Mouse (Mus musculus): Measurements from ENCODE around the gene Siglec1.

The Siglec1 gene

DNA sequence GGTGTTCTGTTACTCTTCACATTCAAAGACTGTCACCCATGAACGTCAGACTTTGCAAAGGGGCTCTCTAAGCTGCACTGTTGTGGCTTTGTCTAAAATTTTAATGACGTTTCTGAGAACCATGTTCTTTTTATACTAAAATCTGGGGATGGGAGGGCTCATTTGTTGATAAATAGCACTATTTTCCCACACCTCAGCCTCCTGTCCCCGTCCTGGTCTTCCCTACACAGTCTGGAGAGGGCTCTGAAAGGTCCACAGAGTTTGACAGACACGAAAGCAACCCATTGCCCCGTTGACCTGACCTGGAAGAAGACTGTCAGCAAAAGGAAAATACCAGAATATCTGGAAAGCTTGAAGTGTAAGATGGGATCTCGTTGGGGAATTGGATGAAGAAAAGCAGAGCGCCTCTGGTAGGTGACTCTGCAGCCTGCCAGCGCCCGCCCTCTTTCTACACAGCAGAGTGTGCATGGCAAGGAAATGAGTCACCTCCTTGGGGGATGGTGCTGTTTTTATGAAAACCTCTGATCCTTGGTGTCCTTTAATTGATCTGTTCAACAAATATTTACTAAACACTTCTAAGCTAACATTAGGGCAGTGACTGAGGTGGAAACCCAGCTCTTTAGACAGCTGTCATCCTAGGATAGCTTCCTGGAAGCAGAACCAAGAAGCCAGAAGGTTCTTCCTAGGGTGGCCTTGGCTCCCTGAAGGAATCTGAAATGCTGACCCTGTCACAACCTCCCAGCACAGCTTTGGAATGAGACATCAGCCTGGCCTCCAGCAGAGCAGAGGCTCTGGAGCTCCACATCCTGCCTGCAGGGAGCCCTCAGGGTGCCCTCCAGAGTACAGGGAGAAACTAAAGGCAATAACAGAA, 57.3 kb downstream of the Siglec1 start:
- H3K4me1 ChIP-seq (replicated peaks; ENCODE audit: low read depth, low read length), result no peaks in the 10 kb centered on the region
- TF ChIP-seq NANOG (IDR thresholded peaks at IDR 0.05; ENCODE audit: borderline replicate concordance, low read length) (no peak), CTCF (conservative IDR thresholded peaks at IDR 0.05; ENCODE audit: low read length) (no peak), POU5F1 (IDR thresholded peaks at IDR 0.05; ENCODE audit: borderline replicate concordance, low read length) (no peak)
- no peak overlapping the region for H3K4me3 ChIP-seq (replicated peaks; ENCODE audit: low read length)
- no peaks in the 10 kb centered on the region for H3K9me3 ChIP-seq (ENCODE audit: low read length)
- no peaks in the 10 kb centered on the region for H3K27me3 ChIP-seq (ENCODE audit: insufficient read depth, low read length)
- H3K36me3 ChIP-seq (ENCODE audit: insufficient read depth, low read length), result peaks cover 20% of the 10 kb centered on the region

DNA sequence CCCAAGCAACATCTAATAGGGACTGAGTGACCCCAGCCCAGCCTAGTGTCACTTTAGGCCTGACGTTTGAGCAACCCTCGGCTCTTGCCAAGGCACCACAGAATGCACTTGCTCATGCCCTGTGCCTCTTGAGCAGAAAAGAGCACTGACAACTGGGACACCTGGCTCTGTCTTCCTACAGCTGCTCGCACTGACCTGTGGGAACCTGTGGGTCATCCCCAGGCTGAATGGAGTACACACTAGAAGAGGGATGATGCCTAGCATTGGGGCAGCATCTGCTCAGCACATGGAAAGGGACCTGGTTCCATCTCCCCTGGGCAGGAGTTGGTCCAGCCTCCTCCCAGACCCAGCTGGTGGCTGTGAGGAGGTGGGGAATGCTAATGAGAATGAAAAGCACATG, 59.6 kb downstream of the Siglec1 start:
- Histone ChIP-seq H3K27me3 (ENCODE audit: insufficient read depth, low read length) (no peaks in the 10 kb centered on the region), H3K4me1 (replicated peaks; ENCODE audit: low read depth, low read length) (no peaks in the 10 kb centered on the region), H3K4me3 (replicated peaks; ENCODE audit: low read length) (no peak overlapping the region), H3K9me3 (ENCODE audit: low read length) (no peaks in the 10 kb centered on the region), H3K36me3 (ENCODE audit: insufficient read depth, low read length) (peaks cover 27% of the 10 kb centered on the region)
- no peak for TF ChIP-seq POU5F1 (IDR thresholded peaks at IDR 0.05; ENCODE audit: borderline replicate concordance, low read length)
- no peak for TF ChIP-seq CTCF (conservative IDR thresholded peaks at IDR 0.05; ENCODE audit: low read length)
- no peak for TF ChIP-seq NANOG (IDR thresholded peaks at IDR 0.05; ENCODE audit: borderline replicate concordance, low read length)

DNA sequence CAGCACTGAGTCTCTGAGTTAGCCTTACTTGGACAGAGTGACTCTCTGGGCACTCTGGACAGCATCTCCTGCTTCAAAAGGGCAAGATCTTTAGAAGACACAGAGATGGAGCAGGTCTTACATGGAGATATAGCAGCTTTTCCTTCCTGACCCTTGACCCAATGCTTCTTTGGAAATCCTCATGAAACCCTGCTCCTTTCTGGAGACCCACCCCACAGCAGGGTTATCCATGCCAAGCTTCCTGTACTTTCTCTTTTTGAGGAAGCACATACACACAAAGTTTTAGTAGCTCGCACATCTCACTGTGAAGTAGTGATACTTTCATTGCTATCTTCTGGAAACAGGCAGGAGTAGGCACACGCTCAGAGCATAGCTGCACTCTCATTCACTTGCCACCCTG, 61.3 kb downstream of the Siglec1 start:
- Histone ChIP-seq H3K27me3 (ENCODE audit: insufficient read depth, low read length) (no peaks in the 10 kb centered on the region), H3K4me3 (replicated peaks; ENCODE audit: low read length) (no peak overlapping the region), H3K36me3 (ENCODE audit: insufficient read depth, low read length) (peaks cover 36% of the 10 kb centered on the region), H3K9me3 (ENCODE audit: low read length) (no peaks in the 10 kb centered on the region), H3K4me1 (replicated peaks; ENCODE audit: low read depth, low read length) (no peaks in the 10 kb centered on the region)
- TF ChIP-seq NANOG (IDR thresholded peaks at IDR 0.05; ENCODE audit: borderline replicate concordance, low read length) (no peak), CTCF (conservative IDR thresholded peaks at IDR 0.05; ENCODE audit: low read length) (no peak), POU5F1 (IDR thresholded peaks at IDR 0.05; ENCODE audit: borderline replicate concordance, low read length) (no peak)

All from E14TG2a.4 (cell line).